Mouse (Mus musculus) myocyte (in vitro differentiated cells): ENCODE results near the gene Rgl1.

Source experiments
- CEBPB ChIP-seq: IDR thresholded peaks from 2 replicates; pipeline ENCODE4 v1.6.1; 2011; ENCODE audit warnings: mild to moderate bottlenecking, moderate library complexity; ENCODE audit not compliant: poor library complexity, insufficient read depth, severe bottlenecking
- E2F4 ChIP-seq: IDR thresholded peaks from one replicate; pipeline ENCODE4 v1.6.1; 2011; ENCODE audit warnings: mild to moderate bottlenecking, control low read depth, moderate library complexity; ENCODE audit not compliant: insufficient read depth
- MYOD1 ChIP-seq, 3 experiments: IDR thresholded peaks; one replicate each; pipeline ENCODE4 v1.6.1; 2011; ENCODE audit warnings: control low read depth in 2 of 3, low read depth in 2 of 3, mild to moderate bottlenecking in 2 of 3, moderate library complexity in 1 of 3; ENCODE audit not compliant: insufficient read length in 2 of 3, control insufficient read depth in 1 of 3
- MYOG ChIP-seq, 3 experiments: IDR thresholded peaks; one replicate each; pipeline ENCODE4 v1.6.1; 2011; ENCODE audit warnings: control low read depth in 2 of 3, low read depth in 2 of 3, mild to moderate bottlenecking in 2 of 3; ENCODE audit not compliant: insufficient read length in 2 of 3, control insufficient read depth in 1 of 3, insufficient read depth in 1 of 3
- POLR2A ChIP-seq: IDR thresholded peaks from one replicate; pipeline ENCODE4 v1.6.1; 2011; ENCODE audit warnings: low read depth, mild to moderate bottlenecking, control low read depth, moderate library complexity; ENCODE audit not compliant: insufficient read length
- TCF3 ChIP-seq: IDR thresholded peaks from one replicate; pipeline ENCODE4 v1.6.1; 2011; ENCODE audit warnings: low read depth, control low read depth; ENCODE audit not compliant: insufficient read length
- USF1 ChIP-seq: IDR thresholded peaks from one replicate; pipeline ENCODE4 v1.6.1; 2011; ENCODE audit warnings: low read depth, mild to moderate bottlenecking, control low read depth, moderate library complexity

GRCm38 (mm10) chr1:152606727-152607126 lies 159.4 kb downstream of the Rgl1 start:
- TF ChIP-seq MYOG (IDR thresholded peaks at IDR 0.05; ENCODE audit: control insufficient read depth in 1 of 3, insufficient read depth in 1 of 3, insufficient read length in 2 of 3, low read depth in 2 of 3) (no peak), POLR2A (no peak), USF1 (no peak), E2F4 (no peak), MYOD1 (IDR thresholded peaks at IDR 0.05; ENCODE audit: control insufficient read depth in 1 of 3, insufficient read length in 2 of 3, low read depth in 2 of 3) (no peak), CEBPB (no peak), TCF3 (no peak)
